In genomic region chr6:119329215-119329714, GRCm38 (mm10) we compare ENCODE assay signal across 9 mouse cellular contexts. TPM values are rescaled to one million over a fixed set of nuclear protein-coding genes. Genes with fewer than 3 reads are reported as not detected.
DNase-seq lines count a peak whose midpoint lies in the region; ATAC-seq and TF ChIP-seq lines count a peak whose summit lies in the region.
"Had no signal": no experiment of that assay in that cellular context is flagged by ENCODE, and none has a peak within 500 bp of the region (broad histone marks: within the 10 kb centered on the region; RNA-seq: fewer than 3 reads in every experiment).

No protein-coding gene starts in this region.

- no peak for TF ChIP-seq POLR2A in thymus, adult 2 months (IDR thresholded peaks at IDR 0.05; ENCODE audit: control insufficient read depth, extremely low read depth, insufficient read depth, low read length, poor library complexity)

- H3K27ac ChIP-seq in embryonic facial prominence, embryonic 10.5 days (replicated peaks) = no peak overlapping the region
- no peak overlapping the region for H3K27ac ChIP-seq in midbrain, embryonic 10.5 days (replicated peaks)
- H3K27ac ChIP-seq in stomach, embryonic 16.5 days (ENCODE audit: low read length) = no peak overlapping the region
- H3K27ac ChIP-seq in thymus, adult 2 months (ENCODE audit: control insufficient read depth, insufficient read depth, low read length) = no peak overlapping the region

- no peaks in the 10 kb centered on the region for H3K36me3 ChIP-seq in embryonic facial prominence, embryonic 10.5 days (replicated peaks)
- no peaks in the 10 kb centered on the region for H3K36me3 ChIP-seq in midbrain, embryonic 10.5 days
- no peaks in the 10 kb centered on the region for H3K36me3 ChIP-seq in stomach, embryonic 16.5 days (ENCODE audit: control insufficient read depth, insufficient read depth, low read length)
- no peaks in the 10 kb centered on the region for H3K36me3 ChIP-seq in thymus, adult 2 months (ENCODE audit: control insufficient read depth, insufficient read depth, low read length)

- peaks cover 95% of the 10 kb centered on the region for H3K27me3 ChIP-seq in embryonic facial prominence, embryonic 10.5 days (replicated peaks; ENCODE audit: low read depth, poor library complexity, severe bottlenecking)
- H3K27me3 ChIP-seq in midbrain, embryonic 10.5 days (ENCODE audit: low read depth, poor library complexity, severe bottlenecking) = peaks cover 93% of the 10 kb centered on the region
- peaks cover 39% of the 10 kb centered on the region for H3K27me3 ChIP-seq in stomach, embryonic 16.5 days (ENCODE audit: control insufficient read depth, insufficient read depth, low read length)
- H3K27me3 ChIP-seq in thymus, adult 2 months (ENCODE audit: control insufficient read depth, insufficient read depth, low read length) = no peaks in the 10 kb centered on the region

- 0 out of 2 replicates have a peak overlapping the region, but pooled peaks have one; percentile 16 for H3K4me3 ChIP-seq in embryonic facial prominence, embryonic 10.5 days
- peak overlapping the region; percentile 24; the same call in 1 of the 2 replicates for H3K4me3 ChIP-seq in midbrain, embryonic 10.5 days
- no peak overlapping the region for H3K4me3 ChIP-seq in stomach, embryonic 16.5 days (replicated peaks; ENCODE audit: low read length)
- no peak overlapping the region for H3K4me3 ChIP-seq in thymus, adult 2 months (ENCODE audit: control insufficient read depth, insufficient read depth, low read length)
- H3K4me3 ChIP-seq: erythroblast, embryonic 14.5 days had no signal

- H3K9me3 ChIP-seq in embryonic facial prominence, embryonic 10.5 days = no peaks in the 10 kb centered on the region
- no peaks in the 10 kb centered on the region for H3K9me3 ChIP-seq in midbrain, embryonic 10.5 days (replicated peaks)
- no peaks in the 10 kb centered on the region for H3K9me3 ChIP-seq in stomach, embryonic 16.5 days (replicated peaks; ENCODE audit: control insufficient read depth, low read length)

- no peak for TF ChIP-seq CTCF in thymus, adult 2 months (IDR thresholded peaks at IDR 0.05; ENCODE audit: borderline replicate concordance, control insufficient read depth, extremely low read depth, insufficient read depth, low read length, poor library complexity)

- peak; percentile 35 for DNase-seq in adrenal gland, postnatal 25 days
- DNase-seq in adrenal gland, adult 8-10 months = no peak
- DNase-seq in embryonic facial prominence, embryonic 10.5 days (ENCODE audit: low spot score) = peak; percentile 36
- DNase-seq in heart, postnatal 4 days = peak; percentile 77
- DNase-seq in layer of hippocampus, postnatal 10 days (ENCODE audit: low spot score in 2 of 2) = peak; percentile 78 to 85
- DNase-seq in midbrain, embryonic 10.5 days (ENCODE audit: low spot score) = no peak
- DNase-seq in thymus, adult 2 months = no peak

- ATAC-seq in stomach, embryonic 16.5 days (ENCODE audit: insufficient read depth, low FRiP score) = 0 out of 2 replicates have a peak, but pooled peaks have one; percentile 19

- H3K4me2 ChIP-seq in stomach, embryonic 16.5 days (ENCODE audit: low read depth, low read length) = no peak overlapping the region

- H3K9ac ChIP-seq in stomach, embryonic 16.5 days (ENCODE audit: low read length) = no peak overlapping the region

- peaks cover 55% of the 10 kb centered on the region for H3K4me1 ChIP-seq in embryonic facial prominence, embryonic 10.5 days
- peaks cover 61% of the 10 kb centered on the region for H3K4me1 ChIP-seq in midbrain, embryonic 10.5 days
- peaks cover 7% of the 10 kb centered on the region; the same call in 1 of the 2 replicates for H3K4me1 ChIP-seq in stomach, embryonic 16.5 days (ENCODE audit: control insufficient read depth, insufficient read depth, low read length)
- peaks cover 31% of the 10 kb centered on the region for H3K4me1 ChIP-seq in thymus, adult 2 months (replicated peaks; ENCODE audit: control insufficient read depth, insufficient read depth, low read length)

- WGBS in embryonic facial prominence, embryonic 10.5 days = 2% methylated on average over 8 of the region's 8 CpGs
- WGBS in midbrain, embryonic 10.5 days = 2% methylated on average over 8 of the region's 8 CpGs
- WGBS in stomach, embryonic 16.5 days = 1% methylated on average over 8 of the region's 8 CpGs
- WGBS in thymus, adult 2 months = 32% methylated on average over 8 of the region's 8 CpGs

RNA-seq across cellular contexts. Expression of gene Lrtm2, which starts 1.3 kb away (rescaled TPM):
- total RNA-seq in adrenal gland, postnatal 25 days (2021) = not detected in 2 replicates
- total RNA-seq in adrenal gland, adult 8-10 months (2022) = under 1 TPM in 3 of 4 experiments, not detected in 1; 0.17 to 0.34 (median 0.24) TPM
- polyA plus RNA-seq in embryonic facial prominence, embryonic 10.5 days (2016; fragmentation: Nextera tagmentation; extraction: Ambion mirVana) = 0.04 TPM in 1 of 2 replicates, not detected in the other
- under 1 TPM; 0.09 to 0.79 TPM for total RNA-seq in heart, postnatal 4 days (2021)
- total RNA-seq in layer of hippocampus, postnatal 10 days (2021) = 10 to 100 TPM; 22.1 to 23.2 TPM
- 0.25 and 0.26 TPM in 2 replicates for polyA plus RNA-seq in midbrain, embryonic 10.5 days (2016; fragmentation: Nextera tagmentation; extraction: Ambion mirVana)
- polyA plus RNA-seq in stomach, embryonic 16.5 days (2015; fragmentation: Nextera tagmentation; extraction: Ambion mirVana) = 0.22 and 0.65 TPM in 2 replicates
- polyA plus RNA-seq in thymus, adult 2 months (2012; rRNA removed) = 1.4 and 2.1 TPM in 2 replicates
- polyA plus RNA-seq: erythroblast, embryonic 14.5 days had no signal

Comparison
In these comparisons a context has a peak if more than half of its experiments do, and no peak if none do; other contexts are left out.
1. DNase-seq: peak in adrenal gland, postnatal 25 days (single experiment), embryonic facial prominence, embryonic 10.5 days (single experiment), heart, postnatal 4 days (single experiment) and layer of hippocampus, postnatal 10 days (2 of 2); none in adrenal gland, adult 8-10 months (single experiment), midbrain, embryonic 10.5 days (single experiment) and thymus, adult 2 months (single experiment).
2. H3K4me3 ChIP-seq: peak in embryonic facial prominence, embryonic 10.5 days (single experiment) and midbrain, embryonic 10.5 days (single experiment); none in stomach, embryonic 16.5 days (single experiment) and thymus, adult 2 months (single experiment).
3. RNA of gene Lrtm2, which starts 1.3 kb away (total RNA-seq): 22.1 to 23.2 TPM in layer of hippocampus, postnatal 10 days; 0.09 to 0.79 TPM in heart, postnatal 4 days, 0.17 to 0.34 TPM in adrenal gland, adult 8-10 months and not detected in adrenal gland, postnatal 25 days; every median in the first group is over 10 times any median in the second.